Mouse (Mus musculus) embryonic facial prominence, embryonic 12.5 days (tissue): ENCODE measurements around the gene Csnk2a1. TPM values are rescaled to one million over a fixed set of nuclear protein-coding genes. Genes with fewer than 3 reads are reported as not detected.
"Not testable (repeated sequence)": the region's sequence is repeated elsewhere in the genome, so short reads cannot be mapped to it uniquely, and the experiment has no call there.

Experiments used
- ATAC-seq: fragments of 200-750 bp; cut with Nextera tagmentation; 2 replicates; pipeline ENCODE4 v1.8.0; 2017; ENCODE audit not compliant: insufficient number of reproducible peaks, insufficient read depth, low FRiP score, low TSS enrichment
- H3K27ac ChIP-seq: fragments of 300-500 bp; sonication (generic); 2 replicates; pipeline ENCODE4 v1.5.1; 2016; ENCODE audit warnings: mild to moderate bottlenecking
- H3K27me3 ChIP-seq: fragments of 300-500 bp; sonication (generic); 2 replicates; pipeline ENCODE4 v1.6.1; 2016; ENCODE audit warnings: mild to moderate bottlenecking, moderate library complexity
- H3K36me3 ChIP-seq: fragments of 300-500 bp; sonication (generic); 2 replicates; pipeline ENCODE4 v1.6.1; 2016; ENCODE audit warnings: mild to moderate bottlenecking
- H3K4me1 ChIP-seq: fragments of 300-500 bp; sonication (generic); 2 replicates; pipeline ENCODE4 v1.6.1; 2016
- H3K4me2 ChIP-seq: fragments of 300-500 bp; sonication (generic); replicated peaks from 2 replicates; pipeline ENCODE4 v1.6.1; 2016; ENCODE audit warnings: mild to moderate bottlenecking, moderate library complexity
- H3K4me3 ChIP-seq: fragments of 300-500 bp; sonication (generic); 2 replicates; pipeline ENCODE4 v1.5.1; 2016; ENCODE audit warnings: mild to moderate bottlenecking
- H3K9ac ChIP-seq: fragments of 300-500 bp; sonication (generic); 2 replicates; pipeline ENCODE4 v1.6.1; 2016; ENCODE audit warnings: mild to moderate bottlenecking, moderate library complexity
- H3K9me3 ChIP-seq: fragments of 300-500 bp; sonication (generic); 2 replicates; pipeline ENCODE4 v1.6.1; 2016; ENCODE audit warnings: mild to moderate bottlenecking, moderate library complexity
- WGBS: fragments of 180-500 bp; shearing (Covaris S2); methylation state at CpG from one replicate; pipeline ENCODE4 v1.1.7; 2016; 5-methylcytosine and 5-hydroxymethylcytosine counted together
- polyA plus RNA-seq: library from polyadenylated mRNA; unstranded; fragments of >200 nt; fragmentation: Nextera tagmentation; extraction: Ambion mirVana; gene quantifications from 2 replicates; pipeline ENCODE4 v1.2.1, GENCODE M21; 2016

The Csnk2a1 gene
- polyA plus RNA-seq, 1 experiment from 2014 or later: 86.5 TPM

GRCm38 (mm10) chr2:152240580-152240979, 13.9 kb downstream of the Csnk2a1 start:
- Histone ChIP-seq H3K4me3 (no peak overlapping the region), H3K36me3 (peaks cover 27% of the 10 kb centered on the region), H3K9me3 (no peaks in the 10 kb centered on the region), H3K27ac (no peak overlapping the region), H3K27me3 (no peaks in the 10 kb centered on the region), H3K9ac (no peak overlapping the region), H3K4me1 (no peaks in the 10 kb centered on the region), H3K4me2 (no peak overlapping the region)
- no peak for ATAC-seq
- WGBS: 31% methylated on average over 2 of the region's 2 CpGs

- Histone ChIP-seq H3K9me3 (no peaks in the 10 kb centered on the region), H3K36me3 (peaks cover 12% of the 10 kb centered on the region), H3K27ac (no peak overlapping the region), H3K4me3 (no peak overlapping the region), H3K4me2 (no peak overlapping the region), H3K27me3 (no peaks in the 10 kb centered on the region), H3K4me1 (no peaks in the 10 kb centered on the region), H3K9ac (no peak overlapping the region)
- no peak for ATAC-seq
- 97% methylated on average over 1 of the region's 1 CpGs for WGBS
These were observed 20.6 kb downstream of the Csnk2a1 start for GRCm38 (mm10) chr2:152247213-152247612.

- Histone ChIP-seq H3K9me3 (no peaks in the 10 kb centered on the region), H3K27ac (no peak overlapping the region), H3K9ac (no peak overlapping the region), H3K4me2 (no peak overlapping the region), H3K27me3 (no peaks in the 10 kb centered on the region), H3K4me3 (no peak overlapping the region), H3K4me1 (no peaks in the 10 kb centered on the region), H3K36me3 (peaks cover 31% of the 10 kb centered on the region)
- WGBS: 59% methylated on average over 4 of the region's 4 CpGs
- ATAC-seq: no peak
These were observed 23.9 kb downstream of the Csnk2a1 start for GRCm38 (mm10) chr2:152250511-152250910.

- Histone ChIP-seq H3K27ac (no peak overlapping the region), H3K4me2 (no peak overlapping the region), H3K4me1 (no peaks in the 10 kb centered on the region), H3K9me3 (no peaks in the 10 kb centered on the region), H3K27me3 (no peaks in the 10 kb centered on the region), H3K4me3 (no peak overlapping the region), H3K36me3 (peaks cover 70% of the 10 kb centered on the region), H3K9ac (no peak overlapping the region)
- no peak for ATAC-seq
- 92% methylated on average over 1 of the region's 1 CpGs for WGBS
These were observed 33.1 kb downstream of the Csnk2a1 start for GRCm38 (mm10) chr2:152259739-152260138.

- no peak overlapping the region for H3K4me2 ChIP-seq
- H3K27ac ChIP-seq: no peak overlapping the region
- no peaks in the 10 kb centered on the region for H3K9me3 ChIP-seq
- H3K36me3 ChIP-seq: peaks cover 75% of the 10 kb centered on the region
- ATAC-seq: no peak
- no peaks in the 10 kb centered on the region for H3K27me3 ChIP-seq
- H3K9ac ChIP-seq: no peak overlapping the region
- H3K4me3 ChIP-seq: no peak overlapping the region
- 86% methylated on average over 2 of the region's 2 CpGs for WGBS
- no peaks in the 10 kb centered on the region for H3K4me1 ChIP-seq
These were observed 47.0 kb downstream of the Csnk2a1 start for GRCm38 (mm10) chr2:152273639-152274038.

GRCm38 (mm10) chr2:152281407-152281806, 54.8 kb downstream of the Csnk2a1 start:
- H3K36me3 ChIP-seq: peaks cover 59% of the 10 kb centered on the region
- no peaks in the 10 kb centered on the region for H3K9me3 ChIP-seq
- H3K4me2 ChIP-seq: no peak overlapping the region
- WGBS: 66% methylated on average over 3 of the region's 3 CpGs
- no peak for ATAC-seq
- H3K27me3 ChIP-seq: no peaks in the 10 kb centered on the region
- H3K9ac ChIP-seq: no peak overlapping the region
- H3K4me1 ChIP-seq: no peaks in the 10 kb centered on the region
- no peak overlapping the region for H3K27ac ChIP-seq
- no peak overlapping the region for H3K4me3 ChIP-seq

- Histone ChIP-seq H3K36me3 (peaks cover 31% of the 10 kb centered on the region), H3K27ac (no peak overlapping the region), H3K9ac (no peak overlapping the region), H3K4me2 (no peak overlapping the region), H3K4me3 (no peak overlapping the region), H3K27me3 (no peaks in the 10 kb centered on the region), H3K4me1 (no peaks in the 10 kb centered on the region), H3K9me3 (no peaks in the 10 kb centered on the region)
- 90% methylated on average over 5 of the region's 5 CpGs for WGBS
- no peak for ATAC-seq
These were observed 60.9 kb downstream of the Csnk2a1 start for GRCm38 (mm10) chr2:152287560-152287959.

- no peak overlapping the region for H3K27ac ChIP-seq
- H3K9me3 ChIP-seq: no peaks in the 10 kb centered on the region
- no peaks in the 10 kb centered on the region for H3K4me1 ChIP-seq
- H3K4me3 ChIP-seq: no peak overlapping the region
- no peak overlapping the region for H3K4me2 ChIP-seq
- H3K9ac ChIP-seq: no peak overlapping the region
- WGBS: 79% methylated on average over 8 of the region's 8 CpGs
- H3K36me3 ChIP-seq: peaks cover 26% of the 10 kb centered on the region
- ATAC-seq: no peak
- H3K27me3 ChIP-seq: no peaks in the 10 kb centered on the region
These were observed 61.4 kb downstream of the Csnk2a1 start for GRCm38 (mm10) chr2:152288046-152288445.

- not testable (repeated sequence) for H3K4me2 ChIP-seq, H3K9me3 ChIP-seq, H3K4me1 ChIP-seq, H3K27me3 ChIP-seq, H3K27ac ChIP-seq, H3K9ac ChIP-seq, ATAC-seq, H3K4me3 ChIP-seq
- WGBS: 87% methylated on average over 2 of the region's 2 CpGs
- H3K36me3 ChIP-seq: peaks cover 12% of the 10 kb centered on the region; the same call in 1 of the 2 replicates
These were observed 63.0 kb downstream of the Csnk2a1 start for GRCm38 (mm10) chr2:152289623-152290022.

- no peak overlapping the region for H3K27ac ChIP-seq
- H3K4me1 ChIP-seq: peaks cover 16% of the 10 kb centered on the region; the same call in 1 of the 2 replicates
- H3K9ac ChIP-seq: no peak overlapping the region
- no peaks in the 10 kb centered on the region for H3K36me3 ChIP-seq
- H3K4me3 ChIP-seq: no peak overlapping the region
- no peak overlapping the region for H3K4me2 ChIP-seq
- ATAC-seq: no peak
- H3K27me3 ChIP-seq: no peaks in the 10 kb centered on the region
- no peaks in the 10 kb centered on the region for H3K9me3 ChIP-seq
- WGBS: 71% methylated on average over 2 of the region's 2 CpGs
These were observed 65.8 kb downstream of the Csnk2a1 start for GRCm38 (mm10) chr2:152292475-152292874.

GRCm38 (mm10) chr2:152293179-152293726, 66.6 kb downstream of the Csnk2a1 start:
- no peak overlapping the region for H3K27ac ChIP-seq
- peak; percentile 49 for ATAC-seq

GRCm38 (mm10) chr2:152293727-152294475, 67.3 kb downstream of the Csnk2a1 start, which contains the start of gene Tbc1d20:
Tbc1d20 (plus strand) TSS chr2:152293828.
- peak within 1 kb of the TSS; percentile 78 for H3K4me2 ChIP-seq
- no peaks in the 10 kb centered on the region for H3K9me3 ChIP-seq
- no peaks in the 10 kb centered on the region for H3K36me3 ChIP-seq
- peak within 1 kb of the TSS; percentile 76 for H3K27ac ChIP-seq
- H3K27me3 ChIP-seq: no peaks in the 10 kb centered on the region
- WGBS: under 1% methylated on average over 69 of the region's 70 CpGs
- peak; percentile 94 for ATAC-seq
- H3K4me3 ChIP-seq: peak within 1 kb of the TSS; percentile 70
- peak within 1 kb of the TSS; percentile 80 for H3K9ac ChIP-seq
- peaks cover 16% of the 10 kb centered on the region; the same call in 1 of the 2 replicates for H3K4me1 ChIP-seq

More at GRCm38 (mm10) chr2:152293179-152293726, 66.6 kb downstream of the Csnk2a1 start:
- 2% methylated on average over 15 of the region's 15 CpGs for WGBS
- H3K9ac ChIP-seq: peak overlapping the region; percentile 80
- peak overlapping the region; percentile 78 for H3K4me2 ChIP-seq
- H3K4me1 ChIP-seq: peaks cover 16% of the 10 kb centered on the region; the same call in 1 of the 2 replicates
- no peaks in the 10 kb centered on the region for H3K27me3 ChIP-seq
- H3K36me3 ChIP-seq: no peaks in the 10 kb centered on the region
- H3K9me3 ChIP-seq: no peaks in the 10 kb centered on the region
- peak overlapping the region; percentile 70 for H3K4me3 ChIP-seq
